Mouse (Mus musculus): ENCODE data around the gene Gtf2a1. TPM values are rescaled to one million over a fixed set of nuclear protein-coding genes. Genes with fewer than 3 reads are reported as not detected.

Gene Gtf2a1
- polyA plus RNA-seq, 2 experiments, result 16.0 to 32.0 TPM

GRCm38 (mm10) chr12:91517808-91518207, 72.5 kb downstream of the Gtf2a1 start:
- 15% methylated on average over 3 of the region's 3 CpGs for WGBS
- Histone ChIP-seq H3K4me2 (replicated peaks; ENCODE audit: low read depth, low read length, severe bottlenecking) (no peak overlapping the region), H3K9me3 (ENCODE audit: control insufficient read depth, low read length) (no peaks in the 10 kb centered on the region), H3K36me3 (ENCODE audit: control insufficient read depth, insufficient read depth, low read length) (no peaks in the 10 kb centered on the region), H3K9ac (ENCODE audit: low read depth, low read length, severe bottlenecking) (no peak overlapping the region), H3K4me1 (ENCODE audit: control insufficient read depth, insufficient read depth, low read length) (peaks cover 2% of the 10 kb centered on the region; the same call in 1 of the 2 replicates), H3K27me3 (ENCODE audit: control insufficient read depth, insufficient read depth, low read length) (no peaks in the 10 kb centered on the region), H3K27ac (replicated peaks; ENCODE audit: low read depth, low read length) (no peak overlapping the region), H3K4me3 (replicated peaks; ENCODE audit: low read length) (no peak overlapping the region)
- TF ChIP-seq POLR2A (IDR thresholded peaks at IDR 0.05; ENCODE audit: borderline replicate concordance, extremely low read depth, insufficient read depth, insufficient read length), result no peak
- DNase-seq (ENCODE audit: low spot score), result no peak
- no peak for ATAC-seq (ENCODE audit: low FRiP score, low read depth)

- no peak for TF ChIP-seq POLR2A (IDR thresholded peaks at IDR 0.05; ENCODE audit: borderline replicate concordance, extremely low read depth, insufficient read depth, insufficient read length)
- peaks cover 2% of the 10 kb centered on the region; the same call in 1 of the 2 replicates for H3K4me1 ChIP-seq (ENCODE audit: control insufficient read depth, insufficient read depth, low read length)
- H3K4me2 ChIP-seq (replicated peaks; ENCODE audit: low read depth, low read length, severe bottlenecking), result no peak overlapping the region
- DNase-seq (ENCODE audit: low spot score) (no peak), ATAC-seq (ENCODE audit: low FRiP score, low read depth) (no peak)
- no peaks in the 10 kb centered on the region for H3K9me3 ChIP-seq (ENCODE audit: control insufficient read depth, low read length)
- no peak overlapping the region for H3K27ac ChIP-seq (replicated peaks; ENCODE audit: low read depth, low read length)
- H3K27me3 ChIP-seq (ENCODE audit: control insufficient read depth, insufficient read depth, low read length), result no peaks in the 10 kb centered on the region
- H3K4me3 ChIP-seq (replicated peaks; ENCODE audit: low read length), result no peak overlapping the region
- H3K36me3 ChIP-seq (ENCODE audit: control insufficient read depth, insufficient read depth, low read length), result no peaks in the 10 kb centered on the region
- no peak overlapping the region for H3K9ac ChIP-seq (ENCODE audit: low read depth, low read length, severe bottlenecking)
- WGBS, result 76% methylated on average over 6 of the region's 6 CpGs
Measured at GRCm38 (mm10) chr12:91513980-91514379, 76.3 kb downstream of the Gtf2a1 start.

DNA sequence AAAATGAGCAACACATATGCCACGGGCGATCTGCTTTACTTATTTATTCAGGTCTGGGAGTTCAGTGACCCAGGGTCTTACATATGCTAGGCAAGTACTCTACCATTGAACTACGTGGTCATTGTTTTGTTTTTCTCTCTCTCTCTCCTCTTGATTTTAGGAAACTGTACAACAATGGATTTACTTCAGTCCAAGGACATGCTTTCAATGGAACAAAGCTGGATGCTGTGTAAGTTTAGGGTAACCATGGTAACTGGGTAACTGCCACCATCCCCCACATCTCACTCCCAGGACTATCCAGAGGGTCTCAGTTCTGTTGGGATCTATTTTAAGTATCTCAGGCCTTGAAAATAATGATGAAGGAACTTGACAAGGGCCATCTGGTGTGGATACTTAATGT, 78.5 kb downstream of the Gtf2a1 start:
- Histone ChIP-seq H3K9ac (ENCODE audit: low read depth, low read length, severe bottlenecking) (no peak overlapping the region), H3K9me3 (ENCODE audit: control insufficient read depth, low read length) (no peaks in the 10 kb centered on the region), H3K4me2 (replicated peaks; ENCODE audit: low read depth, low read length, severe bottlenecking) (no peak overlapping the region), H3K4me3 (replicated peaks; ENCODE audit: low read length) (no peak overlapping the region), H3K36me3 (ENCODE audit: control insufficient read depth, insufficient read depth, low read length) (no peaks in the 10 kb centered on the region), H3K27ac (replicated peaks; ENCODE audit: low read depth, low read length) (no peak overlapping the region), H3K27me3 (ENCODE audit: control insufficient read depth, insufficient read depth, low read length) (no peaks in the 10 kb centered on the region), H3K4me1 (ENCODE audit: control insufficient read depth, insufficient read depth, low read length) (no peaks in the 10 kb centered on the region)
- WGBS, result 84% methylated on average over 3 of the region's 3 CpGs
- ATAC-seq (ENCODE audit: low FRiP score, low read depth), result no peak
- DNase-seq (ENCODE audit: low spot score), result no peak
- no peak for TF ChIP-seq POLR2A (IDR thresholded peaks at IDR 0.05; ENCODE audit: borderline replicate concordance, extremely low read depth, insufficient read depth, insufficient read length)

Other genes with a start within 250 kb of the Gtf2a1 start
- gene Cep128, start 206.1 kb downstream of the Gtf2a1 start, polyA plus RNA-seq (2012; rRNA removed), result 6.8 and 7.4 TPM in 2 replicates
- gene Cep128, start 206.1 kb downstream of the Gtf2a1 start, polyA plus RNA-seq (2014; fragmentation: Nextera tagmentation; extraction: Ambion mirVana), result 6.7 and 7.6 TPM in 2 replicates
- gene Tshr, start 205.9 kb downstream of the Gtf2a1 start, polyA plus RNA-seq (2012; rRNA removed), result 0.34 and 0.36 TPM in 2 replicates
- gene Tshr, start 205.9 kb downstream of the Gtf2a1 start, polyA plus RNA-seq (2014; fragmentation: Nextera tagmentation; extraction: Ambion mirVana), result 0.62 and 0.77 TPM in 2 replicates
- 9.9 and 10.4 TPM in 2 replicates for gene Ston2, start 197.9 kb upstream of the Gtf2a1 start, polyA plus RNA-seq (2012; rRNA removed)
- 9.6 and 10.8 TPM in 2 replicates for gene Ston2, start 197.9 kb upstream of the Gtf2a1 start, polyA plus RNA-seq (2014; fragmentation: Nextera tagmentation; extraction: Ambion mirVana)

All from limb, embryonic 14.5 days (tissue).